Mouse (Mus musculus) forebrain, embryonic 13.5 days (tissue): ENCODE data around the gene Gm10840. TPM values are rescaled to one million over a fixed set of nuclear protein-coding genes. Genes with fewer than 3 reads are reported as not detected.

Source experiments
- ATAC-seq: fragments of 200-750 bp; cut with Nextera tagmentation; 2 replicates; pipeline ENCODE4 v1.8.0; 2017
- H3K27ac ChIP-seq: fragments of 300-500 bp; sonication (generic); 2 replicates; pipeline ENCODE4 v1.5.1; 2015; ENCODE audit warnings: inconsistent platforms, mild to moderate bottlenecking, moderate library complexity
- H3K27me3 ChIP-seq: fragments of 300-500 bp; sonication (generic); 2 replicates; pipeline ENCODE4 v1.6.1; 2015; ENCODE audit warnings: mild to moderate bottlenecking, inconsistent platforms
- H3K36me3 ChIP-seq: fragments of 300-500 bp; sonication (generic); 2 replicates; pipeline ENCODE4 v1.6.1; 2015; ENCODE audit warnings: mild to moderate bottlenecking, inconsistent platforms; ENCODE audit not compliant: poor library complexity, severe bottlenecking
- H3K4me1 ChIP-seq: fragments of 300-500 bp; sonication (generic); 2 replicates; pipeline ENCODE4 v1.6.1; 2015; ENCODE audit warnings: inconsistent platforms
- H3K4me2 ChIP-seq: fragments of 300-500 bp; sonication (generic); 2 replicates; pipeline ENCODE4 v1.6.1; 2015; ENCODE audit warnings: inconsistent platforms, mild to moderate bottlenecking, moderate library complexity
- H3K4me3 ChIP-seq: fragments of 300-500 bp; sonication (generic); 2 replicates; pipeline ENCODE4 v1.5.1; 2015; ENCODE audit warnings: mild to moderate bottlenecking, inconsistent platforms
- H3K9ac ChIP-seq: fragments of 300-500 bp; sonication (generic); 2 replicates; pipeline ENCODE4 v1.6.1; 2015; ENCODE audit warnings: mild to moderate bottlenecking, inconsistent platforms
- H3K9me3 ChIP-seq: fragments of 300-500 bp; sonication (generic); replicated peaks from 2 replicates; pipeline ENCODE4 v1.6.1; 2016; ENCODE audit warnings: inconsistent platforms
- WGBS: fragments of 180-500 bp; shearing (Covaris S2); methylation state at CpG from one replicate; pipeline ENCODE4 v1.1.7; 2015; 5-methylcytosine and 5-hydroxymethylcytosine counted together
- polyA plus RNA-seq: library from polyadenylated mRNA; unstranded; fragments of >200 nt; fragmentation: Nextera tagmentation; extraction: Ambion mirVana; gene quantifications from 2 replicates; pipeline ENCODE4 v1.2.1, GENCODE M21; 2015

Gene Gm10840
- polyA plus RNA-seq, 1 experiment from 2014 or later, result not detected

DNA sequence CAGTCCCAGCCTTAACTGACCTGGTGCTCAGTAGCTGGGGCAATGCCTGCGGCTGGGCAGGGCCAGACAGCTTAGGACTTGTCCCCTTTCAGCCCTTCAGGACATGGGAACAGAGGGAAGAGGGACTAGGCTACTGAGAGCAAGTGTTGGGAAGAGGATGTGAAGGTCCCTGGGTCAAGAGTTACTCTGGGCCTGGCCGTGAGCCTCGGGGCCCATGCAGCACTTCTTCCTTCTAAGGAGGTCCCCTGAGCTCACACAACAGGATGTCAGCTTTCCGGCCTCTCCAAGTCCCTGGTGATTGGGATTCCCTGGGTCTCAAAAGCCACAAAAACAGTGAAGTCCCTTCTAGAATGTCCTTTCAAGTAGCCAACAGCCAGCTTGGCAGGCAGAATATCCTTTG lies 2.9 kb downstream of the Gm10840 start:
- H3K36me3 ChIP-seq, result peaks cover 57% of the 10 kb centered on the region

DNA sequence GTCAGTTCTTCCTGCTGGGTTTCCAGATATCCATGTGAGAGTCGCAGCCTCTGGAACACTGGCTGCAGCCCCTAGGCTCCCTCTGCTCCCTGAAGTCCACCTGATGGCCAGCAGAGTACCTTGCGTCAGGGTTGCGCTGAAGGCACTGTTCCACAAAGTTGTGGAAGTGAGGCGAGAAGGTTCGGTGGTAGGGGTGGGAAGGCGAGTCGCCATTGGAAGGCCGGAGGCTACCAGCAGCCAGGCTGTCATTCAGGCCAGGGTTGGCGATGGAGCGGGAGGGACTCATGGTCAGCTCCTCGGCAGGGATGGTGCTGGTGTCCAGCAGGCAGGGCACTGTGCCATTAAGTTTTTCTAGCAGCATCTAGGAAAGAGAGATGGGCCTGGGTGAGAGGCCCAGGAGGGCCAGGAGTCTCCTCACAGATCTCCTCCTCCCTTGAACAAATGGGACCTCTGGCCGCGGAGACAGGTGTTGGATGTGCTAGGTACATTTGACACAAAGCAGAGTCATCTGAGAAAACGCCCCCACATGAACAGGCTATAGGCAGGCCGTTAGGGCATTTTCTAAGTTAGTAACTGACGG lies 4.0 kb downstream of the Gm10840 start:
- Histone ChIP-seq H3K9me3 (no peaks in the 10 kb centered on the region), H3K27ac (no peak overlapping the region), H3K36me3 (peaks cover 63% of the 10 kb centered on the region), H3K4me2 (no peak overlapping the region), H3K4me3 (no peak overlapping the region), H3K9ac (no peak overlapping the region), H3K4me1 (peaks cover 12% of the 10 kb centered on the region), H3K27me3 (no peaks in the 10 kb centered on the region)
- WGBS, result 96% methylated on average over 16 of the region's 16 CpGs
- ATAC-seq, result no peak

More for the DNA sequence above, 2.9 kb downstream of the Gm10840 start:
- peaks cover 21% of the 10 kb centered on the region for H3K4me1 ChIP-seq
- no peak overlapping the region for H3K4me3 ChIP-seq
- H3K9ac ChIP-seq, result no peak overlapping the region
- no peaks in the 10 kb centered on the region for H3K9me3 ChIP-seq
- H3K4me2 ChIP-seq, result no peak overlapping the region
- ATAC-seq, result no peak
- no peak overlapping the region for H3K27ac ChIP-seq
- 91% methylated on average over 4 of the region's 4 CpGs for WGBS
- no peaks in the 10 kb centered on the region for H3K27me3 ChIP-seq

DNA sequence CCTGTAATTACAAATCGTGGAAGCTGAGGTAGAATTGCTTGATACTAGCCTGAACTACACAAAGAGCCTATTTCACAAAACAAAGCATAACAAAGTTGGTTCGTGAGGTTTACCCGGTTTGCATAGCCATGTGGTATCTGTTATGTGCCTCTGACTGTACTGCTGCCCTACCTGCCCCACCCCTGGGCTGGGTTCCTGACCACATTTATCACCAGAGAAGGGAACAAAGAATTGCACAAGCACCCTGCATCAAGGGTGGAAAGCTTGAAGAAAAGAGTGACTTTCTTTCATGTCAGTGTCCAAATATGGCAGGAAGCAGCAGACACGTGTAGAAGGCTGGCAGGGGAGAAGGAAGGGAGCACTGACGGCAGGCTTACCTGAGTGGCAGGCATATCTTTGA lies 6.8 kb downstream of the Gm10840 start:
- 85% methylated on average over 5 of the region's 5 CpGs for WGBS
- Histone ChIP-seq H3K36me3 (peaks cover 79% of the 10 kb centered on the region), H3K4me3 (no peak overlapping the region), H3K9me3 (no peaks in the 10 kb centered on the region), H3K4me1 (no peaks in the 10 kb centered on the region), H3K27me3 (no peaks in the 10 kb centered on the region), H3K9ac (no peak overlapping the region), H3K4me2 (no peak overlapping the region), H3K27ac (no peak overlapping the region)
- ATAC-seq, result no peak

DNA sequence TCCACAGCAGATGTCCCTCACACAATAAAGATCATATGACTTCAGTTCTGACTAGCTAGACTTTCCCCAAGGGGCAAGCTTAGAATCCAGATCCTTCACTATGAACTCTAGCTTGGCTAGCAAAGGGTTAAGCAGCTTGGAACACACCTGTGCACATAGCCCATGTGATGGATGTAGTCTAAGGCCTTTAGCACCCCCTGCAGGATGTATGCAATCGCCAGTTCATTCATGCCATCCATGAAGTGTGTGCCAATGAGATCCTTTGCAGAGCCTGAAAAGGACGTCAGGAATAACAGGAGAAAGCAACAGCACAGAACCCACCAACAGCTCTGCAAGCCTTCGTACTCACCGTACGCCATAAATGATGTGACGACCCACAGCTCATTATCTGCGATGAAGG lies 10.2 kb downstream of the Gm10840 start:
- H3K9ac ChIP-seq, result no peak overlapping the region
- H3K4me3 ChIP-seq, result no peak overlapping the region
- H3K27ac ChIP-seq, result no peak overlapping the region
- no peaks in the 10 kb centered on the region for H3K27me3 ChIP-seq
- ATAC-seq, result no peak
- no peaks in the 10 kb centered on the region for H3K9me3 ChIP-seq
- peaks cover 52% of the 10 kb centered on the region for H3K36me3 ChIP-seq
- 73% methylated on average over 7 of the region's 7 CpGs for WGBS
- no peaks in the 10 kb centered on the region for H3K4me1 ChIP-seq
- no peak overlapping the region for H3K4me2 ChIP-seq

DNA sequence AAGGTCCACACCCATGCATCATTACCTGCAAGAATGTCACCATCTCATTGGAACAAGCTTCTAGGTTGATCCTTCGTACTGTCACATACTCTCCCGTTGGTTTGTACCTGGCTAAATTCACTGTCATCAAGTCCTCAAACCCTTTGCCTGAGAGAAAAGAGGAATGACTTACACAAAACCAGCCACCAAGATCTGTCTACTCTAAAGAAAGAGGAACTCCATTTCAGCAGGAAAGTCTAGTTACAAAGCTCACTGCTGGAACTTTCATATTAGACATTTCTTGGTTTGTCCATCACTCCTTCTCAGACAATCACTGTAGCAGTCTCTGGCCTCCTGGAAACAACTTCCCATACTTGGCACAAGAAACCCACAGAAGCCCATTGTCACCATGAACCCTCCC lies 12.6 kb downstream of the Gm10840 start:
- ATAC-seq, result no peak
- Histone ChIP-seq H3K4me3 (no peak overlapping the region), H3K4me2 (no peak overlapping the region), H3K4me1 (no peaks in the 10 kb centered on the region), H3K27ac (no peak overlapping the region), H3K9me3 (no peaks in the 10 kb centered on the region), H3K36me3 (peaks cover 31% of the 10 kb centered on the region), H3K9ac (no peak overlapping the region; the same call in 1 of the 2 replicates), H3K27me3 (no peaks in the 10 kb centered on the region)
- 98% methylated on average over 2 of the region's 2 CpGs for WGBS

DNA sequence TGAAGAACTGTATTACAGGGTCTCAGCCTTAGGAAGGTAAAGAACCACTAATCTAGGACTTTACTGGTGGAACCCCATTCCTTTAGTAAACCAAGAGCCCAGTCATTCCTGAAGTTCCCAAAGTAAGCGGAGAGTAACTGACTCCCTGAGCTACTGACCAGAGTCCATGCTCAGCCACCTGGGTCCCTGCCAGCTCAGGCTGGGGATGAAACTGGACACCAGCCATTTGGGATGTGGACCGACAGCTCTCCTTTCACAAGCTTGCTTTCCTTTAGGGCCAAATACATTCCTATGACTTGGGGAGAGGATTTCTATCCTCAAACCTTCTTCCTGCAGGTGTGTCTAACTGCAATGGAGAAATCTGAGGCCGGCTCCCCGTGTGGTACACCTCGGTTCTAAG lies 13.7 kb downstream of the Gm10840 start:
- H3K27me3 ChIP-seq, result no peaks in the 10 kb centered on the region
- no peak overlapping the region for H3K27ac ChIP-seq
- 84% methylated on average over 5 of the region's 5 CpGs for WGBS
- no peaks in the 10 kb centered on the region for H3K9me3 ChIP-seq
- no peak for ATAC-seq
- H3K4me1 ChIP-seq, result no peaks in the 10 kb centered on the region
- no peak overlapping the region for H3K9ac ChIP-seq
- H3K4me3 ChIP-seq, result no peak overlapping the region
- H3K36me3 ChIP-seq, result peaks cover 24% of the 10 kb centered on the region
- no peak overlapping the region for H3K4me2 ChIP-seq

DNA sequence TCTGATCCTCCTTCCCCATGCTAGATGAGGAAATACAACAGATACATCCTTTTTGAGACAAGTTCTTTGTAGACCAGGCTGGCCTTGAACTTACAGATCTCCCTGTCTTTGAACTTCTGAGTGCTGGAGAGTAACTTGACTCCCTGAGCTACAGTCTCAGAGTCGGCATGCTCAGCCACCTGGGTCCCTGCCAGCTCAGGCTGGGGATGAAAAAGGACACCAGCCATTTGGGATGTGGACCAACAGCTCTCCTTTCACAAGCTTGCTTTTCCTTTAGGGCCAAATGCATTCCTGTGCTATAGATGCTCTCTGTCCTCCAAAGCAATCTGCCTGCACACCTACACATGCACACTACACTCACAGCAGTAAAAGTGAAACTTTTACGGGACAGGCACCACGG lies 14.4 kb downstream of the Gm10840 start:
- ATAC-seq, result no peak
- H3K9me3 ChIP-seq, result no peaks in the 10 kb centered on the region
- no peak overlapping the region for H3K4me3 ChIP-seq
- H3K36me3 ChIP-seq, result peaks cover 17% of the 10 kb centered on the region
- no peaks in the 10 kb centered on the region for H3K4me1 ChIP-seq
- 85% methylated on average over 3 of the region's 3 CpGs for WGBS
- H3K9ac ChIP-seq, result no peak overlapping the region
- no peaks in the 10 kb centered on the region for H3K27me3 ChIP-seq
- H3K4me2 ChIP-seq, result no peak overlapping the region
- no peak overlapping the region for H3K27ac ChIP-seq

DNA sequence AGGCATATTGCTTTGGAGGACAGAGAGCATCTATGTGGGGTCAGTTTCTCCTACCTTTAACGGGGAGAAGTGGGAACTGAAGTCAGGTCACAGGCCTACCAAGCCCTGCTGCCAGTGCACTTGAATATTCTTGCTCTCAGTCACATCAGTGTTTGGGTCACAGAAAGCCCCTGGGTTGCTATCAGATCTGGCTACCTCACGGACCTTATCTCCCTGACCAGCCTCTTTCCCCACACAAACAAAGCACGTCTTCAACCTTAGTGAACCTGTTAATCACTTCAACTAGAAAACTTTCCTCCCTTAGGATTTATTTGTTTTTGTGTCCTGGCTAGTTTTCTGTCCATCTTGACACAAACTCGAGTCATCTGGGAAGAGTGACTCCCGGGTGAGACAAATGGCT lies 15.7 kb downstream of the Gm10840 start:
- no peaks in the 10 kb centered on the region for H3K27me3 ChIP-seq
- no peaks in the 10 kb centered on the region for H3K9me3 ChIP-seq
- H3K9ac ChIP-seq, result no peak overlapping the region
- no peak overlapping the region for H3K4me3 ChIP-seq
- 92% methylated on average over 5 of the region's 5 CpGs for WGBS
- H3K27ac ChIP-seq, result no peak overlapping the region
- H3K36me3 ChIP-seq, result peaks cover 13% of the 10 kb centered on the region
- ATAC-seq, result no peak
- no peak overlapping the region for H3K4me2 ChIP-seq
- H3K4me1 ChIP-seq, result no peaks in the 10 kb centered on the region

DNA sequence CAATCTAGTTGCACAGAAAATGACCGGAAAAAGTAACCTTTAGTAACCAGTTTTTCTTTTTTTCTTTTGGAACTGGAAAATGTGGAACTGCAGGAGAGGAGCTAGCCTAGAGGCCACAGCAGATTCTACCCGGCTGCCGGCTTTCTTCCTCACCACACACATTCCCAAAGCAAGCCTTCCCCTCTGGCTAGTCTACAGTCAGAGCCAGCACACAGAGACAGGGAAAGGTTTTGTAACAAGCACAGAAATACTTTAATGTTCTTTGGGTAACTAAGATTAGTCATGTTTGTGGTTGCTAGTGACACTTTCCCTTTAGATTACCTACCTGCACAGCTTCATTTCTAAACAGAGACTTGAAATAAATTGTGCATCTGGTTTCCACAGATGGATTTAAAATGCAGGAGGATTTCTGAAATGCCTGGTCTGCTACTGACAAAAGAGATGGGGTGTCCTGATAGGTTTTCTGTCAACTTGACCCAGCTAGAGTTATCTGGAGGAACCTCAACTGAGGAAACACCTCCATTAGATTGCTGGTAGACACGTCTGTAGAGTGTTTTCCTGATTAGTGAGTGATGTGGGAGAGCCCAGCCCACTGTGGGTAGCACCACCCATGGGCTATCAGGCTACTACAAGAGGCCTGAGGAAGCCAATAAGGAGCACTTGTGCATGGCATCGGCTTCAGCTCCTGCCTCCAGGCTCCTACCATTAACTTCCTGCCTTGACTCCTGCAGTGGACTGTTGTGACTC lies 17.6 kb downstream of the Gm10840 start:
- Histone ChIP-seq H3K36me3 (peaks cover 19% of the 10 kb centered on the region), H3K4me3 (no peak overlapping the region), H3K4me1 (no peaks in the 10 kb centered on the region), H3K27me3 (no peaks in the 10 kb centered on the region), H3K9me3 (no peaks in the 10 kb centered on the region), H3K9ac (no peak overlapping the region), H3K4me2 (no peak overlapping the region), H3K27ac (no peak overlapping the region)
- no peak for ATAC-seq
- WGBS, result 86% methylated on average over 5 of the region's 5 CpGs

DNA sequence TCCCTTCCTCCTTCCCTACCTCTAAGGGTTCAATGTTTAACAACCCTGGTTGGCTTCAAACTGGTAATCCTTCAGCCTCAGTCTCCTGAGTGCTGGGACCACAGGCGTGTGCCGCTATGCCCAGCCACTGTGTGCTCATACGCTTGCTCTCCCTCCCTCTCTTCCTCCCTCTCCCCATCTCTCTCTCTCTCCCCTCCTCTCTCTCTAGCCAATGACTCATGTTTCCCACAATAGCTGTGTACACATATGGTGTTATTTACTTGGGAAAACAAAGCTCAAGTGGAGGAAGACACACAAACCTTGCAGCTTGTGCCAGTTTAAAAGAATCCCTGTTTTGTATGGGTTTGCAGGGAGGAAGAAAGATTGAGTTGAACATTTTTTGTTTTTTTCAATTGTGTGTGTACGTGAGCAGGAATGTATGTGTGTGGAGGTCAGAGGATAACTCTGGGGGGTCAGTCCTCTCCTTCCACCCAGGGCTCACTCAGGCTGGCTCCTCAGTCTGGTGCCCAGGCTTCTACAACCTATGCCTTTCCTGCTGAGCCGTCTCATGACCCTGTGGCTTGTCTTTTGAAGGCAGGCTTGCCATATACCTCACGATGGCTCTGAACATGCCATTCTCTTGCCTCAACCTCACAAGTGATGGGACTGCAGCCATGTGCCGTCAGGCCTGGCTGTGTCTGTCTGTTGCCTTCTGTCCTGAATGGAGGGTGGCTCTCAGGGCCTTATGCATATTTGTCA lies 19.2 kb downstream of the Gm10840 start:
- no peak for ATAC-seq
- Histone ChIP-seq H3K9me3 (no peaks in the 10 kb centered on the region), H3K9ac (no peak overlapping the region), H3K4me3 (no peak overlapping the region), H3K4me2 (no peak overlapping the region), H3K4me1 (no peaks in the 10 kb centered on the region), H3K27me3 (no peaks in the 10 kb centered on the region), H3K27ac (no peak overlapping the region), H3K36me3 (peaks cover 23% of the 10 kb centered on the region)
- WGBS, result 82% methylated on average over 7 of the region's 7 CpGs

DNA sequence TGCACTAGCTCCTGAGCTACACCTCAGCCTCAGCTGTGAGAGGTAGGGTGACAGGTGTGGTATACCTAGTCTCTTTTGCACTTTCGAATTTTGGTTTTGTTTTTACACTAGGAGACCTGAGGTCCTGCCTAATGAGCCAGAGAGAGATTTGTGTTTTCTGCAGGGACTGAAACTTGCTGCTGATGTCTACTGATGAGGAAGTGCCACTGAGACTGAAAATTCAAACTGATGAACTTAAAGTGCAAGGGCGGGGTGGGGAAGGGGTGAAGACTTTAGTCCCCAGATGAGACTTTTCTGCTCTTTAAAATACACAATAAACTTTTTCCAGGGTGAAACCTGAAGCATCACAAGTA lies 19.8 kb downstream of the Gm10840 start:
- no peaks in the 10 kb centered on the region for H3K27me3 ChIP-seq
- no peaks in the 10 kb centered on the region for H3K9me3 ChIP-seq
- H3K36me3 ChIP-seq, result peaks cover 23% of the 10 kb centered on the region
- H3K27ac ChIP-seq, result no peak overlapping the region
- WGBS, result 90% methylated on average over 2 of the region's 2 CpGs
- no peaks in the 10 kb centered on the region for H3K4me1 ChIP-seq
- H3K4me2 ChIP-seq, result no peak overlapping the region
- ATAC-seq, result no peak
- H3K4me3 ChIP-seq, result no peak overlapping the region
- no peak overlapping the region for H3K9ac ChIP-seq

DNA sequence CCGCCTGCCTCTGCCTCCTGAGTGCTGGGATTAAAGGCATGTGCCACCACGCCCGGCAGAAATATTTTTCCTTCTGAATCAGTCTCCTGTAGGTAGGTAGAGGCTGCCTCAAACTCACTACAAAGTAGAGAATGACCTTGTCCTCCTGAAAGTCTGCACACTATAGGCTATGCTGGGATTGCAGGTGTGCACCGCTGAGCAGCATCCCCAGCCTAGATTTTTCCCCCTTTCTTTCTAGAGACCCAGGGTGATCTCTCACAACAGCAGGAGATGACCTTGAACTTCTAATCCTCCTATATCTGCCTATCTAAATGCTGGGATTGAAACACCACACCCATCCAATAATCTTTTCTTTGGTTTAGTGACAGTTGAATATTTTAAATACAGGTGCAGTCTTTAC lies 26.7 kb downstream of the Gm10840 start:
- no peak overlapping the region for H3K4me2 ChIP-seq
- no peaks in the 10 kb centered on the region for H3K9me3 ChIP-seq
- no peak for ATAC-seq
- H3K27me3 ChIP-seq, result no peaks in the 10 kb centered on the region
- peaks cover 22% of the 10 kb centered on the region; the same call in 1 of the 2 replicates for H3K36me3 ChIP-seq
- WGBS, result 91% methylated on average over 4 of the region's 4 CpGs
- no peak overlapping the region for H3K9ac ChIP-seq
- peaks cover 5% of the 10 kb centered on the region for H3K4me1 ChIP-seq
- no peak overlapping the region for H3K27ac ChIP-seq
- no peak overlapping the region for H3K4me3 ChIP-seq
